Mouse (Mus musculus) lung, embryonic 14.5 days (tissue): ENCODE data around the gene Sncb. TPM values are rescaled to one million over a fixed set of nuclear protein-coding genes. Genes with fewer than 3 reads are reported as not detected.

Experiments
- ATAC-seq: fragments of 200-750 bp; cut with Nextera tagmentation; 2 replicates; pipeline ENCODE4 v1.8.0; 2017; ENCODE audit warnings: mild to moderate bottlenecking, moderate TSS enrichment, moderate library complexity; ENCODE audit not compliant: insufficient read depth
- DNase-seq: peaks from one replicate; pipeline ENCODE4 v3.0.0-alpha.2; 2015
- H3K27ac ChIP-seq: fragments of 300-500 bp; sonication (generic); 2 replicates; pipeline ENCODE4 v1.5.1; 2014; ENCODE audit warnings: low read depth, mild to moderate bottlenecking, moderate library complexity
- H3K27me3 ChIP-seq: fragments of 300-500 bp; sonication (generic); 2 replicates; pipeline ENCODE4 v1.6.1; 2014; ENCODE audit warnings: low read length, control low read depth; ENCODE audit not compliant: insufficient read depth
- H3K36me3 ChIP-seq: fragments of 300-500 bp; sonication (generic); 2 replicates; pipeline ENCODE4 v1.6.1; 2014; ENCODE audit warnings: control low read depth; ENCODE audit not compliant: insufficient read depth
- H3K4me1 ChIP-seq: fragments of 300-500 bp; sonication (generic); 2 replicates; pipeline ENCODE4 v1.6.1; 2014; ENCODE audit warnings: antibody characterized with exemption, control low read depth; ENCODE audit not compliant: insufficient read depth
- H3K4me2 ChIP-seq: fragments of 300-500 bp; sonication (generic); 2 replicates; pipeline ENCODE4 v1.6.1; 2014; ENCODE audit warnings: mild to moderate bottlenecking
- H3K4me3 ChIP-seq: fragments of 300-500 bp; sonication (generic); 2 replicates; pipeline ENCODE4 v1.5.1; 2014; ENCODE audit warnings: low read depth, low read length
- H3K9ac ChIP-seq: fragments of 300-500 bp; sonication (generic); 2 replicates; pipeline ENCODE4 v1.6.1; 2014
- H3K9me3 ChIP-seq: fragments of 300-500 bp; sonication (generic); 2 replicates; pipeline ENCODE4 v1.6.1; 2016; ENCODE audit warnings: low read depth, low read length, control low read depth
- CTCF ChIP-seq: IDR thresholded peaks from 2 replicates; pipeline ENCODE4 v1.5.1; 2016; ENCODE audit warnings: antibody characterized with exemption, low read depth
- WGBS: fragments of 180-500 bp; shearing (Covaris S2); extraction: QIAGEN DNeasy Blood & Tissue Kit; methylation state at CpG from one replicate; pipeline ENCODE4 v1.1.7; 2014; 5-methylcytosine and 5-hydroxymethylcytosine counted together
- polyA plus RNA-seq: library from polyadenylated mRNA; unstranded; fragments of >200 nt; fragmentation: Nextera tagmentation; extraction: Ambion mirVana; gene quantifications from 2 replicates; pipeline ENCODE4 v1.2.1, GENCODE M21; 2014

The Sncb gene
- polyA plus RNA-seq, 1 experiment from 2014 or later: not detected

DNA sequence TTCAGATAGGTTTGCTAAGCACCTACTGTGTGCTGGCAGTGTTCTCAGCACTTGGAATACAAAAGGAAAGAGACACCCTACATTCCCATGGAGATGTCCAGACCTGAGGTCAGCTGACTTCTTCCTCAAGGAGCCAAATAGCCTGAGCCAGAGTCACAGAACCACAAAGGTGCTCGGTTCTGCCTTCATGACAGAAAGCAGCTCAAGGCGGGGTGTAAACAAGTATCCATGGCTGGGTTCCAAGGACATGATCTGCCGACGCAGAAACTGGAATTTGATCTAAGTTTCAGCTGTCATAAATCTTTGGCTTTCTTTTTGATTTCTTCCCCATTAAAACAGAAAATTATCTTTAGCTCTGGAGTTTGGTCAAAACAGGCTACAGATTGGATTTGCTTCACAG, 33.8 kb upstream of the Sncb start:
- peak; percentile 26 for DNase-seq
- Histone ChIP-seq H3K4me1 (no peaks in the 10 kb centered on the region), H3K9ac (no peak overlapping the region), H3K4me2 (no peak overlapping the region), H3K4me3 (no peak overlapping the region), H3K27me3 (no peaks in the 10 kb centered on the region; the same call in 1 of the 2 replicates), H3K9me3 (no peaks in the 10 kb centered on the region), H3K36me3 (no peaks in the 10 kb centered on the region), H3K27ac (no peak overlapping the region)
- ATAC-seq: no peak
- no peak for TF ChIP-seq CTCF
- 43% methylated on average over 4 of the region's 4 CpGs for WGBS

DNA sequence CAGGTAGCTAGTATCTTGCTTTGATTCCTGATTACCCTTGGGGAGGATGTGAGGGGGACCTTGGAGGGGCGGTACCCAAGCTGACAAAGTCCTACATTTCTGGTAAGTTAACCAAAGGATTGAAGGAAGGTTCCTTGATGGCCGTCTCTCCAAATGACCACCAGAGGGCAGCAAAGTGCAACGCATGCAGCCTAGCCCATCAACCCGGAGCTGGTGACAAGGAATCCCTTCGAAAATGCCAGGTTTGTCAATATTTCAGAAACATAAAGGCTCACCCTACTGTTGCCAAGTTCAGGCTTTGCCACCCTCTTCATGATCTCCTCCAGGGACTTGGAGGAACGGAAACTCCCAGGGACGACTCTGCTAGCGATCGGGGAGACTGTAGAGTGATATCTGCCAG, 33.3 kb upstream of the Sncb start:
- H3K9me3 ChIP-seq: no peaks in the 10 kb centered on the region
- peak; percentile 99 for TF ChIP-seq CTCF
- H3K36me3 ChIP-seq: no peaks in the 10 kb centered on the region
- DNase-seq: peak; percentile 92
- no peak overlapping the region for H3K4me3 ChIP-seq
- no peak for ATAC-seq
- H3K4me1 ChIP-seq: no peaks in the 10 kb centered on the region
- H3K9ac ChIP-seq: no peak overlapping the region
- no peak overlapping the region for H3K27ac ChIP-seq
- H3K4me2 ChIP-seq: peak overlapping the region; percentile 45; the same call in 1 of the 2 replicates
- H3K27me3 ChIP-seq: no peaks in the 10 kb centered on the region
- 13% methylated on average over 9 of the region's 9 CpGs for WGBS

- Histone ChIP-seq H3K9ac (no peak overlapping the region), H3K4me2 (no peak overlapping the region), H3K36me3 (no peaks in the 10 kb centered on the region), H3K9me3 (no peaks in the 10 kb centered on the region), H3K27ac (no peak overlapping the region), H3K27me3 (no peaks in the 10 kb centered on the region), H3K4me1 (no peaks in the 10 kb centered on the region), H3K4me3 (no peak overlapping the region)
- no peak for TF ChIP-seq CTCF
- DNase-seq (no peak), ATAC-seq (no peak)
- 63% methylated on average over 10 of the region's 10 CpGs for WGBS
Measured at GRCm38 (mm10) chr13:54798740-54799139, 32.3 kb upstream of the Sncb start.

DNA sequence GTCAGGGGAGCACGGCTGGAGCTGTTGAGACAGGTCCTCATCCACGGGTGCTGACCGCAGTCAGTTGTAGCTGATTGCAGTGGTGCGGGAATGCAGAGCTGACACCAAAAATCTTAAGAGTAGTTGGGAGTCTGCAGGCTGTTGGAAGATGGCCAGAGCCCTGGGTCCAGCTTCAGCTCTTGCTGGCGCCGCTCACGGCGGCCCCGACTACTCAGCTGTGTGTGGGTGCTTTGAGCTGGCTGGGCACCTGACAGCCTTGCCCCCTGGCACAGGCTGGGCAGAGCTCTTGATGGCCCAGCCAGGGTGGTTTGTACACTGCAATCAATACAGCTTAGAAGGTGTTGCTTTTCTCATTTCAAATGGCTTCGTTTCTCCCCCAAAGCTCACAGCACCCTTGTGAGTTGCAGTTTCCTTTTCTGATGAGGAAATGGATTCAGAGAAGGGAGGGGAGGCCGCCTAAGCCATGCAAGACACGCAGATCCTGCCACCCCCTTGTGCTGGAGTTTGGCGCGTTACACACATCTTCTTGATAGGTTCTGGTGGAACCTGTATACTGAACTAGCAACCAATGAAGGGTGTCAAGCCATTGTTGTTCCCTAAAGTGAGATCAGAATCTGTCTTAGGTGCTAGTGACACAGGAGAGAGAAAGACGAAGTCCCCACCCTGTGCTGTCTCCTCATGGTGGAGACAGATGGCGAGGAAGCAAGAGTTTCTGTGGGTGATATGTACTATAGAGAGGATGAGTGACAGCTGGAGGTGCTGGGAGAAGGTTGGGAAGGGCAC, 31.7 kb upstream of the Sncb start:
- Histone ChIP-seq H3K36me3 (no peaks in the 10 kb centered on the region), H3K4me3 (no peak overlapping the region), H3K4me1 (no peaks in the 10 kb centered on the region), H3K9me3 (no peaks in the 10 kb centered on the region), H3K9ac (no peak overlapping the region), H3K27ac (no peak overlapping the region), H3K4me2 (no peak overlapping the region), H3K27me3 (no peaks in the 10 kb centered on the region)
- TF ChIP-seq CTCF: no peak
- WGBS: 73% methylated on average over 16 of the region's 16 CpGs
- no peak for ATAC-seq
- no peak for DNase-seq

GRCm38 (mm10) chr13:54797356-54797755, 31.0 kb upstream of the Sncb start:
- 35% methylated on average over 4 of the region's 4 CpGs for WGBS
- Histone ChIP-seq H3K36me3 (no peaks in the 10 kb centered on the region), H3K4me2 (no peak overlapping the region), H3K9ac (no peak overlapping the region), H3K27ac (no peak overlapping the region), H3K9me3 (no peaks in the 10 kb centered on the region), H3K4me3 (no peak overlapping the region), H3K4me1 (no peaks in the 10 kb centered on the region), H3K27me3 (no peaks in the 10 kb centered on the region)
- ATAC-seq: no peak
- peak; percentile 81 for DNase-seq
- TF ChIP-seq CTCF: peak; percentile 97

DNA sequence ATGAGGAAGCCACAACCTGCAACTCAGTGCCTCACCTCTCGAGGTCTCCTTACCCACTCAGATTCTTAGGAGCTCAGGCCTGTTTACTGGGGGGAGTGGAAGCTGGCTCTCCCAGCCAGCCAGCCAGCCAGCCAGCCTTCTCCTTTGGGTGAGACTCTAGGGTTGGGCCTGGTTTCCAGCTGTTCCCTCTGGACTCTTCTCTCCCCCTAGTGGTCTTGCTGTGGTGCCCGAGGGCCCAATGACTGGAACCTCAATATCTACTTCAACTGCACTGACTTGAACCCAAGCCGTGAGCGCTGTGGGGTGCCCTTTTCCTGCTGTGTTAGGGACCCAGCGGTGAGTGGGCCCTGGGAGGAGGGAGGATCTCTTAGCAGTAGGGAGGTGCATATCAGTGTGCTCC, 28.4 kb upstream of the Sncb start:
- peak; percentile 58 for TF ChIP-seq CTCF
- Histone ChIP-seq H3K4me3 (no peak overlapping the region), H3K36me3 (no peaks in the 10 kb centered on the region), H3K9ac (no peak overlapping the region), H3K4me1 (no peaks in the 10 kb centered on the region), H3K27ac (no peak overlapping the region), H3K9me3 (no peaks in the 10 kb centered on the region), H3K27me3 (peaks cover 11% of the 10 kb centered on the region; the same call in 1 of the 2 replicates), H3K4me2 (no peak overlapping the region)
- no peak for ATAC-seq
- WGBS: 43% methylated on average over 5 of the region's 5 CpGs
- peak; percentile 17 for DNase-seq

DNA sequence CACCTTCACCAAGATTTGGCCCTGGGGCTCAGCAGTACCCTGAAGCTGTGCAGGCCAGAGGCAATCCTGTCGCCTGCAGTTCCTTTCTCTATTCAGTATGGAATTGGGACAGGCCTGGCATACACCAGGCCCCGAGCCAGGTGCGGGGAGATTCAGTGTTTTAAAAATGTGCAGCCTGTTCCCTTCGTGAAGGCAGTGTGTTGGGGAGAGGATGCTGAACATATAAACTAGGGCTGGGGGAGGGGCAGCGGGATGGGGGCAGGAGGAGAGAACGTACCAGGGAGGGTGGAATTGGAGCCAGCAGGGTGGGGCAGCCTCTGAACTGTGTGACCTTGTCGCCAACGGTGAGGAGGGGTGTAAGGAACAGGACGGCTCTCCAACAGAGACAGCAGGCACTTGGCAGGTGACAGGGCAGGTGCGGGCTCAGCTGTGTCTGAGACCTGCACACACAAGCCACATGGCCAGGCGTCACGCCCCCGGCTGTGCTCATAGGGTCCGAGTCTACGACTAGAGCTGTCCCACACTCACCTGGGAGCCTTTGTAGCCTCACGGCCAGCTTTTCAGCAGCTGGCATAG, 27.7 kb upstream of the Sncb start:
- TF ChIP-seq CTCF: no peak
- Histone ChIP-seq H3K4me2 (no peak overlapping the region), H3K9ac (no peak overlapping the region), H3K27me3 (peaks cover 11% of the 10 kb centered on the region; the same call in 1 of the 2 replicates), H3K9me3 (no peaks in the 10 kb centered on the region), H3K4me3 (no peak overlapping the region), H3K4me1 (no peaks in the 10 kb centered on the region), H3K27ac (no peak overlapping the region), H3K36me3 (no peaks in the 10 kb centered on the region)
- 61% methylated on average over 16 of the region's 16 CpGs for WGBS
- DNase-seq: no peak
- no peak for ATAC-seq
